Mouse (Mus musculus) spleen, postnatal 14 days (tissue): ENCODE results near the gene S100a3.

ENCODE experiments used
- DNase-seq, 2 experiments: peaks; one replicate each; pipeline ENCODE4 v3.0.0; 2021 to 2022; ENCODE audit warnings: low spot score in 2 of 2

S100a3 gene

DNA sequence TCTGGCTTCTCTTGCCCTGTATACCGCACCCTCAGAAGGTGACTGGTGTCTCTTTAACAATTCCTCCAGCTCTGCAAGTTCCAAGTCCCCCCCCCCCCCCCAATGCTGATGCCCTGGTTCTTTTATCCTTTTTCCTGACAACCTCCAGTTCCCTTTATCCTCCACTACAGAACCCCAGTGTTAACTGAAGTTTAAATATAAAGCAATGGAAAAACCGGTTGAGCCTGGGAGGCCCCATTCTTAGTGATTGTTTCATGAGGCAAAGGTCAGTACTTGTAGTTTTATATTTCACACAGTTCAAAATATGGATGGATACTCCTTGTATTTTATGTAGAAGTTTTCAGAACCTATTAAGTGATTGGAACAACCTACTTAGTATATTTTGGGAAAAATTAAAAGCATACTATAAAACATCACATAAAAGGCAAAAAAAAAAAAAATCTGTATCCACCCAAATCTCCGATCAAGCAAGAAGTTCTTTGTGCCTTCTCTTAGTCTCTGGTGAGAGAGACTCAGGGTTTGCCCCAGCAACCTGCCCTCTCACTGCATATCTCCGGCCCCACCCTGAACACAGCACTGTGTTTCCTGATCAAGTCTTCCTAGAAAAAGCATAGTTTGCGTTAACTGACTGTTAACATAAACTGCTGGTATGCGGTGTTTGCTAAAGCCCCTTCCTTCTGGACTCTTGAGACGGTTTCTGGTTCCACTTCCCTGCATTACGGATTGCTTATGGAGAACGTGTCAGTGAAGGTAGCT is 66.1 kb downstream of the S100a3 start:
- no peak for DNase-seq

DNA sequence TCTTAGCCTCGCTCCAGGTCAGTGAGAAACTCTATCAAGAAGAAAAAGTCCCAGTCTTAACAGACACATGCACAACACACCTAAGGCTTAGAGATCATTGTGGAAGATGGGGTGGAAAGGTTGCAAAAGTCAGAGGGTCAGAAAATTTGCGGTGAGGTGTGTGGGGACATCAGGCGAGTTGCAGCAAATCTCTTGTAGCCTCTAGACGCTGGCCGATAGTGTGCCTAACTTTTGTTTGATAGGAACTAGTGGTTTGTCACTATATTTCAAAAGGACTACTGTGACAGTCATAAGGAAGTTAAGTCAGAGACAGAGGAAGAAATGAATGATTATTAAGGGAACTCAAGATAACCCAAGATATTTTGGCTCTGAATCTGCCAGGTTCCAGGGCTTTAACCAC is 67.0 kb downstream of the S100a3 start:
- no peak for DNase-seq

DNA sequence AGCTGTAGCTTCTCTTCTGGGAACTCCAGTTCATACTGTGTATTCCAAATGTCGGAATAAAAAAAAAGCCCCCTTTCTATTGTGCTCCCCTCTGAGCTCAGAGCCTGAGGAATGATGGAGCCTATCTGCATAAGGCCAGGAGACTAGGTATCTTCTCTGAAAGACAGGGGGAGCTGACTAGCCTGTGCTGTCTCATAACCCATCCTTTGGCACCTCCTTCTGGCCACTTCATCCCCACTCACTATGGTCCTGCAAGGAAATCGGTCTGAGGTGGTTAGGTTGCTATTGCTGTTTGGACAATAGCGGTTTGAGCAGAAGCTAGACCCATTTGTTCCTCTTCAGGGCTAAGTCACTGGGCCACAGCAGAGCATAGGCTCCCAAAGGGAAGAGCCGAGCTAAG is 67.4 kb downstream of the S100a3 start:
- DNase-seq = no peak

DNA sequence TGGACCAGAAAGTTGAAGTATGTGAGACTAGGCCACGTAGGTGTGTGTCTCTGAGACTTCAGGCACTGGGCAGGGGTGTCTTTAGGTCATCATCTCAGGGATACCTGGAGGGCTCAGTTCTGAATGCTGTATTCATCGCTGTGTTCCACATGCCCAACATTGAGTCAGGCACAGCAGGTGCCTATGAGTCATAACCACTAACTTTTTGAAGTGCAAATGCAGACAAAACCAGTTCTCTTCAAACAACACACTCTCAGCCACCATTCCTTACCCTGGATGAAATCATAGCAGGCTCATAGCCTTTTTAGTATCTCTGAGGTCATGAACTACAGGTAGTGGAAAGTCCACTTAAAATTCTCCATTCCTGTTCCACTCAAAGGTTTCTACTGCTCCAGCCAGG is 68.9 kb downstream of the S100a3 start:
- no peak for DNase-seq

DNA sequence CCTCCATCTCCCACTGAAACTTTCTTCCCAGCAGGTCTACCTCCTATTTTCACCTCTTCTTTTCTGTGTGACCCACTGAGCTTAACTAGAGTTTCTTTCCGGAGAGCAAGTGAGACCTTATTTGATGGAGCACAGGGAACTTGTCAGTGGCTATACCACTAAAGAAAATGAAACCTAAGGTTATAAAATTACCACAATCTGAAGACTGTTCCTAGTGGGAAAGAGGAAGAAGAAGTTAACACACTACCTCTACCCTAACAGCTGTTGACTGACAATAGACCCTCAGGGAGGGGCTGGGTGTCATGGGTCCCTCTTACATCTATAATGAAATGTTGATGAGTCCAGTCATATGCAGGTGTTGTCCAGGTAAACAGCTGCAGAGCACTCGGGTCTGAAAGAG is 71.6 kb downstream of the S100a3 start:
- no peak for DNase-seq

DNA sequence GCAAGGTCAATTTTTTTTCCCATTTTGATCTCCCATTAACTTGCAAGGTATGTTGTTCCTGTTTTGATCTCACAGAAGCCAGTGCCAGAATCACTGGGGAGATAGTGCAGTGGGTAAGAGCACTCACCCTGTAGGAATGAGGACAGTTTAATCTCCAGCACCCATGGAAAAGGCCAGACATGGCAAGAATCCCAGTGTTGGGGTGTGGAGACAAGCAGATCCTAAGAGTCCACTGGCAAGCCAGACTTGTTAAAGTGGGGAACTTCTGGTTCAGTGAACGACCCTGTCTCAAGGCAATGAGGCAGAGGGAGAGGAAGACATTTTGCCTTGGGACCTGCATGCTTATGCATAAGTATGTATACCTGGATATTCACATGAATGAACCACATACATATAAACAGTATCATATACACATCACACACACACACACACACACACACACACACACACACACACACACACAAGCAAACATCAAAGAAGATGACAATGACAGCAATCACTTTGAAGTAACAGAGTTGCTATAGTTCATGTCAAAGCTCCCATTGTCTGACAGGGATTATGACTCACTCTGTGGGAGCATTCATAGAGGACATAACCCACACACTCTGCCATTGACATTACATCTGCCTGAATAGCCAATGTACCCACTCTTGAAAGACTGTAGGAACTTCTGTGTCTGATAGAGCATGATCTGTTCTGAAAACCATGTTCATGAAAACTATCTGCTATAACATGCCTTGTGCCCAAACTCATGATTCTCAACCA is 78.3 kb downstream of the S100a3 start:
- DNase-seq = no peak

DNA sequence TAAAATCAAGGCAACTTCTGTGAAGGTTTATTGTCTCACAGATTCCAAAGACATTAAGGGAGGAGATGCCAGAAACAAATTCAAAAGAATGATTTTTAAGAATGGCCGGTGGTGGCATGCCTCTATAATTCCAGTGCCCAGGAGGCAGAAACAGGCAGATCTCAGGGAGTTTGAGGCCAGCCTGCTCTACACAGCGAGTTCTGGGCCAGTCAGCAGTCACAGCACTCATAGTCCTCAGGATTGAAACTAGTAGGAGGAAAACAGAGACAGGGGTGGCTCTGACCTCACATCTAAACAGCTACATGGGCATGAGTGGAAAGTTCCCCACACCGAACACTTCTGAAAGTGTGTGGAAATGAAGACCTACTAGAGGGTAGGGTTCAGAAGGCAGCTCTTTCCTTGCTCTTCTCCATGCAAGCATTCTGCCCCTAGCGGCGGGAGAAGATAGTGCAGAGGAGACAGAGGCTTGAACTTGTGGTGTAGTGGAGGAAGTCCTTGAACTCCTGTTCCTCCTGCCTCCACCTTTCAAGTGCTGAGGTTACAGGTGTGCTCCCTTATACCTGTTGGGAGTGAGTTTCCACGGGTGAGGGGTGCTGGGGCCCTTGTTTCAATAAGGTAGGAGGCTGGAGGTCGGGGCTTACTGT is 79.3 kb downstream of the S100a3 start:
- DNase-seq = peak in 1 of 2 experiments; percentile 42

DNA sequence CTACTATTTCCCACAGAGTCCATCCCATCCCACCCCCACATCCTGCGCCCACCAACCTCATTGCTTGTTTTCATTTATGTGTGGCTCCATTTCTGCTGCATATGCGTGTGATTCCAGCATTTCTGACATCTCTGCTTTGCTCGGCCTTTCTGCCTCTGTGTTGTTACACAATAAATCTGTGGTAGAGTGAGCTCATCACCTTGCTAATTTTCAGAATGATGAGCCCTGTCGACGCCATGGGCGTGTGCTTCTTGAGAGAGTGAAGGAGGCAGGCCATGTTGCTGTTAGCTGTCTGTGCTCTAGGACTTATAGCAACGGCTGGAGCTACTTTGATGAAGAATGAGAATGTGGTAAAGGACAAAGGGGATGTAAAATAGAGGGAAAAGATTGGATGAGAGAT is 80.6 kb downstream of the S100a3 start:
- no peak for DNase-seq

DNA sequence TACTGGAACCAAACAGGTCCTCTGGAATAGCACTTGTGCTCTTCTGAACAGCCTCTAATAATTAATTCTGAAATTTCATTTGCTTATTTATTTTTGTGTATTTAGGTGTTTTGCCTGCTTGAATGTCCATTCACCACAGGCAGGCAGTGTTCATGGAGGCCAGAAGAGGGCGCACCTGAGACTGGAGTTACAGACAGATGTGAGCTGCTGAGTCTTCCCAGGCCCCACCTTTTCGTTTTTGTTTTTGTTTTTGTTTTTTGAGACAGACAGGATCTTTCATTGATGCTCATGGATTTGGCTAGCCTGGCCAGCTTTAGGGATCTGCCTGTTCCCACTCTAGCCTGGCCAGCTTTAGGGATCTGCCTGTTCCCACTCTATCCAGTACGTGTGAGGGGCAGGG is 83.8 kb downstream of the S100a3 start:
- DNase-seq = peak in 1 of 2 experiments; percentile 36

DNA sequence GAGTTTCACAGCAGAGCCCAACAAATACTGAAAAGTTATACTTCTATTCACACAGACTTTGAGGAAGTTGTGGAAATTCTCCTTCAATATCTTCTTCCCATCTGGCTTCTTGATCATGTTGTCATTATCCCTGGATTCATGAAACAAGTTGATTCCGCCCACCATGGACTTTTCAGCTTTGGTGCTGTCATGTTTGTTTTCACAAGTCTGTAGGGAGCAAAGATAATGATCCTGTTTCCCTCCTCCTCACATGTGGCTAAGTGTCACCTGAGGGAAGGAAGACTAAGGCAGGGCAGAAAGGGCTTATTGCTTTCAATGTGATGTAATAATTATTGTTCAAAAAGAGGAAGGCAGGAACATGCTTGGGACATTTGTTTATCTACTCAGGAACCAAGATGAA is 86.9 kb downstream of the S100a3 start:
- DNase-seq = no peak

DNA sequence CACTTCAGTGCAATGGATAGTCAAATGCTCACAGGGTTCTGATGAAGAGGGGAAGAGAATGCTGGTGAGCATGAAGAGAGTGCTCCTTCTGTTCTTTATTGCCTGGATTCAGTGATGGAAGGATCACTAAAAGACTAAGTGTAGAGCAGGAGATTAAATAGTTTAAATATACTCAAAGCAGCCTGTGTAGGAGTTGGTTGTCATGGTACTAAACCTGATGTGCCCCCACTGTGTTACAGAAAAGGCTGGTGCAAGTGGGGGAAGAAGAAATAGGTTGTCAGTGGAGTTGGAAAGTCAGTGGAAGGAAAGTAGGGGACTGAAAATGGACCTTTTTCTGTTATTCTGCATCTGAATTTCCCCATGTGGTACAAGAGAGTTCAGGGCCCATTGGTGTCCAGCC is 88.6 kb downstream of the S100a3 start:
- DNase-seq = no peak

DNA sequence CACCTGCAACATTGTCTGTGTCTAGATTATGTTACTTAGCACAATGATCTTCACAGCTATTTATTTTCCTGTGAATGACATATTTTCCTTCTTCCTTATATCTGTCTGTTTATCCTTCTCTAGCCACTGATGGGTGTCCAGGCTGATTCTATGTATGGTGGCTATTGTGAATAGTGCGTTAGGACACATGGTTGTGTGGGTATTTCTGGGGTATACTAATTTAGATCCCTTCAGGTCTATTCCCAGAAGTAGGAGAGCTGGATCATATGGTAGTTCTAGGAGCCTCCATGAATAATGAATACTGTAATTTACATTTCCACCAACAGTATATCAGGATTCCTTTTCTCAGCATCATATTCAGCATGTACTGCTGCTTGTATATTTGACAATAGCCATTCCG is 89.5 kb downstream of the S100a3 start:
- no peak for DNase-seq
